Mouse (Mus musculus) ES-Bruce4 (cell line): ENCODE results near the gene Etv5.

ENCODE experiments used
- CTCF ChIP-seq: IDR thresholded peaks from one replicate; pipeline ENCODE4 v1.8.1; 2011; ENCODE audit warnings: low read depth, low read length
- EP300 ChIP-seq: IDR thresholded peaks from 2 replicates; pipeline ENCODE4 v1.6.1; 2011; ENCODE audit warnings: low read depth, low read length; ENCODE audit not compliant: insufficient read depth
- POLR2A ChIP-seq: IDR thresholded peaks from one replicate; pipeline ENCODE4 v1.8.1; 2011; ENCODE audit warnings: low read length; ENCODE audit not compliant: insufficient read depth

- TF ChIP-seq POLR2A (no peak), CTCF (no peak), EP300 (no peak)
Measured at GRCm38 (mm10) chr16:22430211-22430951, 9.1 kb downstream of the Etv5 start.
